Mouse (Mus musculus): ENCODE results near the gene 4930415O20Rik.

DNA sequence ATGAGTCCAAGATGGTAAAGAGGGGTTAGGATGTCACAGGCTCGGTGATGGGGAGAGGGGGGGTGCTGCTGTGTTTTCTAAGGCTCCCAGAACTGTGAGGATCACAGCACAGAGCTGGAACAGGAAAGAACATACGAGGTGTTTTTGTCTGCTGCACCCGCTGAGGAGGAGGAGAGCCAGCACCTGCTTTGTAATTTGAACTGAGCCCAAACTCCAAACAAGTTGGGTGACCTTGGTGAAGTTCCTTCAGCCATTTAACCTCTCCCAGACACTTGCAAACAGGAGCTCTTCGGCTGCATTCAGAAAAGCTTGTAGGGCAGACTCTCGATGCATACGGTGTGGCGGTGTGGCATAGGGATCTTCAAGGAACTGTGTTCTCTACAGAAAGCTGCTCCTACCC is 14.6 kb downstream of the 4930415O20Rik start:
- no peak for TF ChIP-seq CTCF (IDR thresholded peaks at IDR 0.05; ENCODE audit: extremely low read depth, insufficient read depth, insufficient read length, insufficient replicate concordance)
- no peak for TF ChIP-seq POLR2A (IDR thresholded peaks at IDR 0.05; ENCODE audit: low read depth, low read length)
